Mouse (Mus musculus) liver, adult 2 months (tissue): Measurements from ENCODE around the gene Fscn2.

Experiments used
- CTCF ChIP-seq: fragments of 200-500 bp; IDR thresholded peaks from 2 replicates; pipeline ENCODE4 v1.5.1; 2011; ENCODE audit warnings: low read depth, low read length, control low read depth
- POLR2A ChIP-seq: fragments of 200-500 bp; IDR thresholded peaks from 2 replicates; pipeline ENCODE4 v1.6.1; 2011; ENCODE audit warnings: low read length, control low read depth; ENCODE audit not compliant: insufficient read depth; ENCODE audit errors: extremely low read depth

DNA sequence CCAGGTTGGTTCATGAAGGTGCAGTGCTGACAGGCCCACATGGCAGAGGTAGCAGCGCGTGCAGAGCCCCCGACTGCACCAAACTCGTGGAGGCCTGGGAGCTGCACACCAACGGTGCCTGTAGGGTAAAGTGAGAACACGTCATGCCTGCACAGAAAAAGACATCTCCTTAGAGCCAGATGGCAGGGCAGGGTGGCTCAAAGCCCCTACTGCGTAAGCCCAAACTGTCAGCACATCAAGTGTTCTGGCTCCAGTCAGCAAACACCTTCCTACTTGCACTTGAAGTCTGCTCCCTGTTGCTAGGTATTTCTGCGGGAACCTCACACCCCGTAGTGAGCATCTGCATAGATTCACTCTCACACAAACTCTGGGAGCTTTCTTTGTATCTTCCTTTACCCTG, 21.2 kb downstream of the Fscn2 start:
- TF ChIP-seq CTCF (no peak), POLR2A (no peak)
